Mouse (Mus musculus) Patski (cell line): ENCODE data around the gene Nxnl1. TPM values are rescaled to one million over a fixed set of nuclear protein-coding genes. Genes with fewer than 3 reads are reported as not detected.
"Not testable (repeated sequence)": the region's sequence is repeated elsewhere in the genome, so short reads cannot be mapped to it uniquely, and the experiment has no call there.

ENCODE experiments used
- ATAC-seq: fragments of 100-300 bp; one replicate; pipeline ENCODE4 v1.8.0; 2021
- CTCF ChIA-PET: fragments of 350-600 bp; sonication (Branson Sonifier 250); formaldehyde crosslinking; loops from one replicate; lab custom pipeline; 2022; ENCODE audit warnings: inconsistent platforms; lab: Charles Lee
- POLR2A ChIA-PET: fragments of 350-600 bp; sonication (Branson Sonifier 250); formaldehyde crosslinking; loops from one replicate; lab custom pipeline; 2022; ENCODE audit warnings: antibody characterized with exemption, inconsistent platforms; lab: Charles Lee
- DNase-seq: peaks from one replicate; pipeline ENCODE4 v3.0.0-alpha.2; 2011; ENCODE audit warnings: low read depth, low spot score
- H3K27me3 ChIP-seq: fragments of 371-371 bp; one replicate; pipeline ENCODE4 v1.5.1; 2021
- CTCF ChIP-seq: fragments of 100-300 bp; IDR thresholded peaks from one replicate; pipeline ENCODE4 v1.5.1; 2021
- in situ Hi-C: fragments of 300-500 bp; cut with MboI; formaldehyde crosslinking; loops from 3 replicates; pipeline ENCODE4 v1.11.1; 2018; ENCODE audit warnings: low pct_unique_long_range_greater_than_20kb, mixed read lengths
- polyA plus RNA-seq: library from polyadenylated mRNA; unstranded; gene quantifications from one replicate; pipeline ENCODE4 v1.2.3, GENCODE M21; 2021

Nxnl1 gene
- polyA plus RNA-seq, 1 experiment from 2014 or later: 0.85 TPM

- DNase-seq (no peak), ATAC-seq (no peak)
- H3K27me3 ChIP-seq: no peaks in the 10 kb centered on the region
- in situ Hi-C loops: no loop called here
- TF ChIP-seq CTCF: no peak
- POLR2A ChIA-PET: no interaction called here
- CTCF ChIA-PET: interaction anchor here (1.2 kb wide), 1 partner anchor 17 kb away, joined by 3 read pairs; no protein-coding TSS in a partner anchor
Measured at GRCm38 (mm10) chr8:71545053-71545452, 21.3 kb downstream of the Nxnl1 start.

- DNase-seq (no peak), ATAC-seq (no peak)
- POLR2A ChIA-PET: no interaction called here
- H3K27me3 ChIP-seq: no peaks in the 10 kb centered on the region
- in situ Hi-C loops: no loop called here
- CTCF ChIA-PET: interaction anchor here (2.6 kb wide), 1 partner anchor 13 kb away, joined by 9 read pairs; no protein-coding TSS in a partner anchor
- TF ChIP-seq CTCF: no peak
Measured at GRCm38 (mm10) chr8:71543755-71544154, 22.6 kb downstream of the Nxnl1 start.

GRCm38 (mm10) chr8:71542632-71543343 is 23.6 kb downstream of the Nxnl1 start, which contains the start of gene Mvb12a:
Mvb12a (plus strand) TSS chr8:71542922.
- DNase-seq (peak; percentile 99), ATAC-seq (peak; percentile 83)
- ChIA-PET POLR2A (no interaction called here), CTCF (interaction anchor here (2.6 kb wide), 1 partner anchor 12 kb away, joined by 9 read pairs; no protein-coding TSS in a partner anchor)
- no peaks in the 10 kb centered on the region for H3K27me3 ChIP-seq
- in situ Hi-C loops: no loop called here
- TF ChIP-seq CTCF: no peak

GRCm38 (mm10) chr8:71537028-71537867 is 29.2 kb downstream of the Nxnl1 start, which contains the start of gene Bst2:
Bst2 (minus strand) TSS chr8:71537456.
- H3K27me3 ChIP-seq: no peaks in the 10 kb centered on the region
- POLR2A ChIA-PET: interaction anchor here (0.6 to 0.8 kb wide), 2 partner anchors 16 to 20 kb away, joined by 3 to 5 read pairs; no protein-coding TSS in a partner anchor
- no peak for TF ChIP-seq CTCF
- peak; percentile 83 for ATAC-seq
- CTCF ChIA-PET: interaction anchor here (0.6 kb wide), 1 partner anchor 865 kb away, joined by 3 read pairs; no protein-coding TSS in a partner anchor
- in situ Hi-C loops: no loop called here
- DNase-seq: peak; percentile 81

GRCm38 (mm10) chr8:71535663-71536062 is 30.7 kb downstream of the Nxnl1 start:
- TF ChIP-seq CTCF: no peak
- H3K27me3 ChIP-seq: no peaks in the 10 kb centered on the region
- in situ Hi-C loops: no loop called here
- ATAC-seq (peak; percentile 14), DNase-seq (no peak)
- POLR2A ChIA-PET: no interaction called here
- CTCF ChIA-PET: interaction anchor here (0.5 to 3.8 kb wide), 3 partner anchors 14 to 125 kb away, joined by 3 to 16 read pairs (median 3); no protein-coding TSS in a partner anchor

GRCm38 (mm10) chr8:71534263-71534810 is 32.1 kb downstream of the Nxnl1 start:
- CTCF ChIA-PET: interaction anchor here (1.3 to 3.8 kb wide), 3 partner anchors 13 to 38 kb away, joined by 3 to 16 read pairs (median 6); no protein-coding TSS in a partner anchor
- in situ Hi-C loops: no loop called here
- ATAC-seq: no peak
- no peak for DNase-seq
- POLR2A ChIA-PET: interaction anchor here (1.4 kb wide), 1 partner anchor 70 kb away, joined by 5 read pairs; the partner anchor contains the start of genes Abhd8 and Mrpl34
- no peaks in the 10 kb centered on the region for H3K27me3 ChIP-seq
- TF ChIP-seq CTCF: no peak

GRCm38 (mm10) chr8:71530735-71531467 is 35.5 kb downstream of the Nxnl1 start:
- H3K27me3 ChIP-seq, ATAC-seq, in situ Hi-C loops, DNase-seq, POLR2A ChIA-PET: not testable (repeated sequence)
- CTCF ChIA-PET: interaction anchor here (1.0 to 2.4 kb wide), 12 partner anchors 8 to 144 kb away, joined by 3 to 13 read pairs (median 4); partner anchors contain the start of genes Mrpl34 and Mvb12a
- peak; percentile 85 for TF ChIP-seq CTCF

GRCm38 (mm10) chr8:71528362-71529073 is 37.9 kb downstream of the Nxnl1 start:
- ChIA-PET POLR2A (no interaction called here), CTCF (interaction anchor here (1.3 kb wide), 1 partner anchor 132 kb away, joined by 3 read pairs; no protein-coding TSS in a partner anchor)
- DNase-seq: no peak
- ATAC-seq: no peak
- H3K27me3 ChIP-seq: no peaks in the 10 kb centered on the region
- TF ChIP-seq CTCF: no peak
- in situ Hi-C loops: no loop called here
